Mouse (Mus musculus) left cerebral cortex, postnatal 14 days (tissue): ENCODE data around the gene Tmem101. TPM values are rescaled to one million over a fixed set of nuclear protein-coding genes. Genes with fewer than 3 reads are reported as not detected.
"Not testable (repeated sequence)": the region's sequence is repeated elsewhere in the genome, so short reads cannot be mapped to it uniquely, and the experiment has no call there.

Source experiments
- DNase-seq, 2 experiments: peaks; one replicate each; pipeline ENCODE4 v3.0.0; 2021 to 2022; ENCODE audit warnings: low spot score in 2 of 2, mixed read lengths in 1 of 2
- intact Hi-C: fragments of 180-260 bp; cut with DNase I; formaldehyde crosslinking; loops from one replicate; pipeline ENCODE4 v1.15.1; 2025
- total RNA-seq, 2 experiments: library from RNA; stranded (reverse); gene quantifications; 2 replicates each; pipeline ENCODE4 v1.2.3; 2021

Tmem101 gene
- total RNA-seq, 2 experiments from 2014 or later = 27.0 to 30.3 TPM

DNA sequence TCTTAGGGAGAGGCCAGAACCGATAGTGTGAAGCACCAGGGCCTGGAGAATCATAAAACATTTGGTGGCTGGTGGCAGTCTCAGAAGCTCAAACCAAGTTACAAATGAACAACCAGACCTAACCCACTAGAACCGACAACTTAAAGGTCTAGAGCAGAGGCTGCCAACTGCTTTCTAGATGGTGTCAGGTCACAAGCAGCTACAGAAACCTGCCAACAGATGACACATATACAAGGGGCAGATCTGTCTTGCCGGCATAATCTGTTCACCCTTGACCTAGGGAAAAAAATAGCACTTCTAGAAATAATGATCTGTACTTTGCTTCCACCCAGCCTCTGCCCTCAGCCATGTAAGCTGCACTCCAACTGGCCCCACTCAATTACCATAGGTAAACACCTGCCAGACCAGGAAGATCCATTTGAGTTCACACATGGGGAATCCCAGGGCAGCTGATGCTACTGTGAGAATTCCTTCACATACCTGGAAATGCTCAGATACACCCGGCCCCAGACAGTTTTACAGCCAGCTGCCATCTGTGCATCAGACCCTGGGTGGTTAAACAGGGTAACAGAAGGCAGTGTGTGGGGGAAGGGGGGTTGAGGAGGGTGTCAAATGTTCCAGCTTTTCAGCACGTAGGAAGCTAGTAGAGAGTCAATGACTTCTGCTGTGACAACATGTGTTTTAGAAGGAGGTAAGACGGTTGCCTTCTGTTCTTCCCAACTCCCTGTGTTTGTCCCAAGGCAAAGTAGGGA is 9.9 kb upstream of the Tmem101 start:
- peak in 1 of 2 experiments; percentile 42 for DNase-seq
- intact Hi-C loops = no loop called here

DNA sequence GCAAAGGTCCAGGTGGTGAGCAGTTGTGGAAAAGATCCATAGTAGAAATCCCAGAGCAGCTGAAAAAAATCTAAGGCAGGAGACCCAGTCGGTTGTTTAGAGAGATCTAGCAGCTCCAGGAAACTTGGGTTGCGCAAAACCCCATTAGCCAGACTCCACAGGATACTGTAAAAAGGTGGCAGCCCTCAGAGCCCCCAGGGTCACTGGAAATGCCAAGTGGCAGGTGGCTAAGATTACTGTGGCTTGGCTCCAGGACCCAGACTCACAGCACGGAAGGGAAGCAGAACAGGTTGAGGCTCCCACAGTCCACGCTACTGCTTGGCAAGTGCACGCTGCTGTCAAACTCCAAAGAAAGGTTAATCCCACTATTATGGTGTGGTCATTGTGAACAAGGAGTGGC is 3.6 kb upstream of the Tmem101 start:
- intact Hi-C loops = loop anchor here (5.0 kb wide), 2 partner anchors 63 to 108 kb away; partner anchors contain the start of gene Asb16
- no peak for DNase-seq

DNA sequence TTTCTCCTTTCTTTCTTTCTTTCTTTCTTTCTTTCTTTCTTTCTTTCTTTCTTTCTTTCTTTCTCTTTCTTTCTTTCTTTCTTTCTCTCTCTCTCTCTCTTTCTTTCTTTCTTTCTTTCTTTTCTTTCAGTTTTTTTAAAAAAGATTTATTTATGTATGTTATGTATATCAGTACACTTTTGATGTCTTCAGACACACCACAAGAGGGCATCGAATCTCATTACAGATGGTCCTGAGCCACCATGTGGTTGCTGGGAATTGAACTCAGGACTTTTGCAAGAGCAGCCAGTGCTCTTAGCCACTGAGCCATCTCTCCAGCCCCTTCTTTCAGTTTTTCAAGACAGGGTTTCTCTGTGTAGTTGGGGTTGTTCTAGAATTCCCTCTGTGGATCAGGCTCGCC is 1.8 kb upstream of the Tmem101 start:
- DNase-seq = not testable (repeated sequence)
- intact Hi-C loops = loop anchor here (5.0 kb wide), 2 partner anchors 64 to 109 kb away; partner anchors contain the start of gene Asb16

DNA sequence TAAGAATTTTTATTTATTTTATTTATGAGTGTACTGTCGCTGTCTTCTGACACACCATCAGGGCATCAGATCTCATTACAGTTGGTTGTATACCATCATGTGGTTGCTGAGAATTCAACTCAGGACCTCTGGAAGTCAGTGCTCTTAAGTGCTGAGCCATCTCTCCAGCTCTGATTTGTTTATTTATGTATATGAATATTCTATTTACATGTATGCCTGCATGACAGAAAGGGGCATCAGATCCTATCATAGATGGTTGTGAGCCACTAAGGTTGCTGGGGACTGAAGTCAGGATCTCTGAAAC is 534 bp upstream of the Tmem101 start:
- no peak for DNase-seq
- intact Hi-C loops = loop anchor here (5.0 kb wide), 2 partner anchors 66 to 111 kb away; partner anchors contain the start of gene Asb16

DNA sequence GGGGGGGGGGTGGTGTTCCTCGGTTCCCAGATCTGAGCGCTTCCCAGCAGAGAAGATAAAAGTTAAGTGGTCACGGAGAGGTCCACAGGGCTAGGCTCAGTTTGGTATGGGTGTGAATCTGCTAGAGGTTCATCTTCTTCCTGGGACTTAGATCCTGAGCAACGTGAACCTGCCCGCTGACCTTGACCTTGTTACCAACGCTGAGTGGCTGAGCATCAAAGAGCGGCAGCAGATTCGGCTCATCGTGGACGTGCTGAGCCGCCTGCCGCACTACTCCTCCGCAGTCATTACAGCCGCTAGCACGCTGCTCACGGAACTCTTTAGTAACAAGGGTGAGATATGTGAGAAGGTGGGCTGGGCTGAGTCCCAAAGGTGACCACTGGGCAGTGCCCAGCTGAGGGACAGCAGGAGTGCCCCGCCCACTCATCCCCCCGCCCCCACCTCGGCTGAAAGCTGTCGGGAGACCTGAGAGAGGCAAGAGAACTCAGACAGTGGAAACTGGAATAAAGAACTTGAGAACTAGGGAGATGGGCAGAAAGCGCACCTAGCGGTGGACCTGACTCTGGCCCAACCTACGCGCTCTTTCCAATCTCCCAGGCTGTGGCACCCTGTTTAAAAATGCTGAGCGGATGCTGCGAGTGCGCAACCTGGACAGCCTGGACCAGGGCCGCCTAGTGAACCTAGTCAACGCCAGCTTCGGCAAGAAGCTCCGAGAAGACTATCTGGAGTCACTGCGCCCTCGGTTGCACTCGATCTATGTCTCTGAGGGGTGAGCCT is 8.8 kb downstream of the Tmem101 start:
- intact Hi-C loops = no loop called here

DNA sequence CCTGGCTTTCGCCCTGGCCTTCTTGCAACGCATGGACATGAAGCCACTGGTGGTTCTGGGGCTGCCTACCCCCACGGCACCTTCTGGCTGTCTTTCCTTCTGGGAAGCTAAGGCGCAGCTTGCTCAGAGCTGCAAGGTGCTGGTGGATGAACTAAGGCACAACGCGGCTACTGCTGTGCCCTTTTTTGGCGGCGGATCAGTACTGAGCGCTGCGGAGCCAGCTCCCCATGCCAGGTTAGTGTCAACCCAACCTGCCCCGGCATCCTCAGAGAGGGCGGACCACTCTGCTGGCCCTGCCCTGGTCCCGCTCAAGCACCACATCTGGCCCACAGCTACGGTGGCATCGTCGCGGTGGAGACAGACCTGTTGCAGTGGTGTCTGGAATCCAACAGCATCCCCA is 9.7 kb downstream of the Tmem101 start:
- DNase-seq = no peak
- intact Hi-C loops = no loop called here

More for the DNA sequence above, 8.8 kb downstream of the Tmem101 start:
- no peak for DNase-seq

DNA sequence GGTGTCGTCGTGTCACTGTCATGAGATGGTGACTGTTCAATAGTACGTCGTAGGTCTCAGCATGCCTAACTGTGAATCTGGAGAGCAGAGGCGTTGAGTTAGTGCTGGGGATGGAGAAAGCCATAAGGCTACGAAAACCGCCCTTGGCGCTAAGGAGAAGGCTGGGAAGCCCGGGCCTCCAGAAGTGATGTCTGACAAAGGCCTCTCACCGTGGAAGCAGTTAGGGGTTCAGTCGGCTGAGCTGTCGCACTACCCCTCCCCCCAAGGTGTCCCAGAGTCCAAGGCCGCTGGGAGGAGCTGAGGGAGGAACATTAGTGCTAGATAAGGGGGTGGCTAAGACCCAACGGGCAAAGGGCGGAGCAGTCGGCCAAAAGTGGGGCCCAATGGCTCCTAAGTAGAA is 10.2 kb downstream of the Tmem101 start:
- no peak for DNase-seq
- intact Hi-C loops = no loop called here

DNA sequence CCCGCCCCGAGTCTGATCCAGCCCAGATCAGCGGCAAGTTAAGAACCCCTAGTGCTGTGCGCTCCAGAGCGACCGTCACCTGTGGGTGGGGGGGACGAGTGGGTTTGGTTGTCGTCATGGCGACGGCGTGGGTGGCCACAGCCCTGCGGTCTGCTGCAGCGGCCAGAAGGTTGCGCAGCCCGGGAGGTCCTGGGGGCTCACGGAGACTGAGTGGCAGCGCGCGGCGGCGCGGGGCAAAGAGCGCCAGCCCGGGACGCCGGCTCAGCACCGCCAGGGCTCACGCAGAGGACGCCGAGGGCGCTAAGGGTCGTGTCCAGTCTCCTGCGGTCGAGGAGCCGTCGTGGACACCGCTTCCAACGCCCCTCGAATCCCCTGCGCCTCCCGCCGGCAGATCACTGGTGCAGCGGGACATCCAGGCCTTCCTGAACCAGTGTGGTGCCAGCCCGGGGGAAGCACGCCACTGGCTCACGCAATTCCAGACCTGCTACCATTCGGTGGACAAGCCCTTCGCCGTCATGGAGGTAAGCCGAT is 10.7 kb downstream of the Tmem101 start, which contains the start of gene Nags:
Gene Nags (plus strand): TSS at position 43 of the 531 bp plus-strand sequence.
- intact Hi-C loops = no loop called here
- DNase-seq = no peak

DNA sequence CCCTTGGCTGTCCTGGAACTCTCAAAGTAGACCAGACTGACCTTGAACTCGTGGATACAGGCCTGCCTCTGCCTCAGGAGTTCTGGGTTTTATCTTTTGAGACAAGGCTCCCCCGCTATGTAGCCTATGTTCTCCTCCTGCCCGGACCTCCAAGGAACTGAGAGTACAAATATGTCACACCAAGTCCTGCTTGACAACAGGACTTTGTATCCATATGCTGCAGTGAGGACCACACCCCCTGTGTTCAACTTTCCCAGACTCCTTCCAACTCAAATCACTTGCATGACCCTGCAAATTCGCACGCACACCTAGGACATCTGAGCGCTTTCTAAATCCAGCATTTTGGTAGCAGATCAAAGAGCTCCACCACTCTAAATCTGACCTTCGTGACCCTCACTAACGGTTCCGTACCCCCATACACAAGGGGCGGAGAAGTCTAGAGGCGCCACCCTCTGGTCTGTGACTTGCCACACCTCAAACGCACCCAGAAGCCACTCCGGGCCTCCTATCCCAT is 11.2 kb downstream of the Tmem101 start:
- DNase-seq = no peak
- intact Hi-C loops = no loop called here

DNA sequence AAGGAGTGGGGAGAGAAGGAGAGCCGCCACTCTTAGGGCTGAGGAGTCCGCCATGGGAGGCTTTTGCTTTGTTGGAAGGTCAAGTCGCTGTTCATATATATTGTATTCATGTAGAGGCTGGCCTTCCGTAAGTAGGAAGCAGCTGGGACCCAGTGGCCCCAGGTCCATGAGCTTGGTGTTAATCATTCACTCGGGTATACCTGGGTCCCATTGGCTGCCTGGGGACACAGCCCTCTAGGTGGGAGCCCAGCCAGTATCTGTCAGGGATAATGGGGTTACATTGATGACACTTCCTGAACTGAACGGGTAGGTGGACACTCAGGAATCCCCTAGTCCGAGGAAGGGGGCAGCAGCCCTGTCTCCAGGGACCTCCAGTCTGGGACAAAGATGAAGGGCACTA is 13.8 kb downstream of the Tmem101 start:
- intact Hi-C loops = no loop called here
- no peak for DNase-seq

DNA sequence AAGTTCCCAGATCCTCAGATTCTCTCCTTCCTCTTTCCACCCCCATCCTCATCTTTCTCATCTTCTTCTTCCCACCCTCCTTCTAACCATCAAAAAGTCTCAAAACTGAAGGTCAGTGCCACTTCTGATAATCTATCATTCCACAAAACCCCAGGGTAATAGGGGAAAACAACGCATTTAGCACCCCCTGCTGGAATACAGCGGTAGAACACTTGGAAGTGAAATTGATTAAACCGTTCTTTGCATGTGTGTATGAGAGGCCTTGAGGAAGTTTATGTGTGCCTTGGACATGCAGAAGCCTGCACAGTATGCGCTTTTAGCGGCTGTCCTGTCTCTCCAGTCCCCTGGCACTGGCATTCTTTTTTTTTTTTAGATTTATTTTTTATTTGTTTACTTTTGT is 15.7 kb downstream of the Tmem101 start:
- DNase-seq = peak; percentile 51 to 77
- intact Hi-C loops = no loop called here

DNA sequence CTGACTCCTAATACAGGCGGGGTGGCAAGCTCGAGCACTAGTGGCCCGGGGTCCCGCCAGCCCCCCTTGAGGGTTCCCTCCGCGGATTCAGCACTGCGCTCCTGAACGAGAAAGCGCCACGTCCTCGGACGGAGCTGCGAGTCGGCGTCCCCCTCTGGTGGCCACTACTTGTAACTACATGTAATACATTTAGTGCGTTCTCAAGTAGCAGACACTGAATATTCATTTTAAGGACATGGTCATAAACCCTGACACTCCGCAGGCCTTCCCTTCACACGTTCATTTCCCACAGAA is 17.8 kb downstream of the Tmem101 start:
- DNase-seq = peak; percentile 62 to 79
- intact Hi-C loops = loop anchor here (2.0 to 5.0 kb wide), 4 partner anchors 36 to 152 kb away; partner anchors contain the start of genes Cd300lg and Dusp3

DNA sequence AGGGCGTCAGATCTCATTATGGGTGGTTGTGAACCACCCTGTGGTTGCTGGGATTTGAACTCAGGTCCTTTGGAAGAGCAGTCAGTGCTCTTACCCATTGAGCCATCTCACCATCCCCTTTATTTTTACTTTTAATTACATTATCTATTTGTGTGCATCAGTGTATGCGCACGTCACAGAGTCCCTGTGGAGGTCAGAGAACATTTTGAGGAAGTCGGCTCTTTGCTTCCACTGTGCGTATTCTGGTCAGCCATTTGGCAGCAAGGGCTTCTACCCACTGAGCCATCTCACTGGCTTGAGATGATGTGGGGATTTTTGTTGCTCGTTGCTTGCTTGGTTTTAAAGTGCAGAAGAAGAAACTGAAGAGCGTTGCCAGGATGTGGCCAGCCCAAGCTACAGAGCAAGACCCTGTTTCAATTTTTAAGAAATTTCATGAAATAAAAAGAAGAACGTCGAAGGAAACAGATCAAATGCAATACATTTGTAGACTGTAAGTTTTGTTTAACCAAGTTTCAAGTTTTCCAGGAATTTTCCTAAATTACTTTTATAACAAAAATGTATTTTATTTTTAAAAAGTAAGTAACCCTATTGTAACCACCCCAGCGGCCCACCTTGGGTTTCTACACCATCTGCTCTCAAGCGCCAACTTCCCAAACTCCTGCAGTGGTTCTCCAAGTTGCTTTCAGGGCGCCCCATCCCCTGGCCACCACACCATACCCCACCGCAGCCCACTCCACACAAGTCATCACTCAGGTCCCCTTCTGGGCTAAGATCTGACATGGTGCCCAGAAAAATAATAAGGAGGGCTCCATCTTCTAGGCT is 18.4 kb downstream of the Tmem101 start:
- DNase-seq = no peak
- intact Hi-C loops = loop anchor here (2.0 to 5.0 kb wide), 4 partner anchors 35 to 151 kb away; partner anchors contain the start of genes Cd300lg and Dusp3

DNA sequence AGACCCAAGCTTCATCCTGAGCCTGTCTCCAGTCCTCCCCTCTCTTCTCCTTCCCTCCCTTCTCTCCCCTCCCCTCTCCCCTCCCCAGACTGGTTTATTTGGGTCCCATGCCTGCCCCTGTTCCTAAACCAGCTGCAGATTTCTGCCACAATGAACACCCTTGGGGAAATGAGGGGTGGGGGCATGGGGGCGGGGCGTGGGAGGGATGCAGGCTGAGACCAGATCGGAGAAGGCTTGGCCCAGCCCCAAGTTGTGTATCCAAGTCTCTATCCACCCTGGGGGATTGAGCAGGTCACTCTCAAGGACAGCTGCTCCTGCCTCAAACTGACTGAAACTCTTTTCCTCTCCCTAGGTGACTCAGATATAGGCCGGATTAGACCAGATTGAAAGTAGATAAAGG is 21.7 kb downstream of the Tmem101 start:
- no peak for DNase-seq
- intact Hi-C loops = no loop called here

DNA sequence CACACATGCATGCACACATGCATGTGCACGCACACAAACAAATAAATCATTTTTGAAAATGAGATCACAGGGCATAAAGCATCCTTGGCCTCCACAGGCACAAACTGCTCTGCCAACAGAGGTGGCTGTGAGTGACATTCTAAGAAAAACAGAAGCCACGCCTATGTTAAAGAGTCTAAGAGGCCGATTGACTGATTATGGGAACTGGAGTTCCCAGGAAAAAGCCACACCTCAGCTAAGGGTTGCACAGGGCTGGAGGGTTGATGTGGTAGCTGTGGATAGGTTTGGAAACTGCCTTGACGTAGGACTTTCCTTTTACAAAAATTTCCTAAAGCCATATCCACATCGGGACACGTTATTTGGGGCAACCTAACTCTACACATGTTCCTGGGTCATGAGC is 38.8 kb downstream of the Tmem101 start:
- no peak for DNase-seq
- intact Hi-C loops = no loop called here

DNA sequence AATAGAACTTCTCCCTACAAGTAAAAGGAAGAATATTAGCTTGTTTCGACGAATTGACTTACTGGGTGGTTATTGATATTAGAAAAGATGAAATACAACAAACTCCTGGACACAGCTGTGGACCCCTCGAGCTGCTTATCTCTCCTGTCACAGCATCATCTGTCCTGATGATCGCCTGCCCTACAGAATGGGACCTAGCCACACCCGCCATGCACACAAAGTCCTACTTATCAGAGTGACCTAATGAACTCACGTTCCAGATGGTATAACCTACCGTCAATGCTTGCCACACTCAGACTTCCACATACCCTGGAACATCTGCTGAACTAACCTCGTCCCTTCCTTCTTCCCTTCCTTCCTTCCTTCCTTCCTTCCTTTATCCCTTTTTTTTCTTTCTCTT is 40.0 kb downstream of the Tmem101 start:
- intact Hi-C loops = no loop called here
- no peak for DNase-seq

DNA sequence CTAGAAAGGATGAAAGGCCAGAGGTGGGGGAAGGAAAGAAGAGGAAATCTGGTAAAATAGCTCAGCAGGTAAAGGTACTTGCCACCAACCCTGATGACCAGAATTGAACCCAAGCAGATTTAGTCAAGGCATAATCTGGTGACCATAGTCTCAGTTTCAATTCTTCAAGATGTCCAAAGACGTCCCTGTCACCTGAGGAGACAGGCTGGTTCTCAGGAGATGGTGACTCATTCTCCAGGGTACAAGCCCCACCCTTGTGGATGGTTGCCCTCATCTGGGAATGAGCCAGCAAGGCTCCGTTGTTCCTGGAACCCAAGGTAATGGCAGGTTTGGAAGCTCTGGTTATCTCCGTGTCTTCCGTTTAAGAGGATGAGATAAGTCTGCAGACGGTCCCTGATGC is 44.6 kb downstream of the Tmem101 start:
- DNase-seq = no peak
- intact Hi-C loops = no loop called here

DNA sequence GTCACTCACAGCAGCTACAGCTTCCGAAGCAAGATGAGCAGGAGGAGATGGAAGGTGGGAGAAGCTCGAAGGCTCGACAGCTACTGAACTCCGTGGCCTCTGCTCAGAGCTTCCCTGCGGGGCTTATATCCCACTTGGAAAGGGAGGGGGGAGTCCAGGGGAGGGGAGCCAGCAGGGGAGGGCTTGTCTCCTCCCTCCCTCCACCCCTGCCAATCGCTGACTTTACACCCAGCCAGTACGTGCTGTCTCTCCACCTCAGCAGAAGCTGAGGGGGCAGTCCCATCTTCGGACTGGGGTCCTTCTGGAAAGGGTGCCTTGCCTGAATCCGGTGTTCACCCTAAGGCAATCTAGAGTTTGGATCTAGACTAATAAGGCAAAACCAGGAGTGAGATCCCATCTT is 48.5 kb downstream of the Tmem101 start, which contains the start of gene Pyy:
Gene Pyy (minus strand): TSS at position 101 of the 400 bp plus-strand sequence.
- intact Hi-C loops = no loop called here
- DNase-seq = no peak

DNA sequence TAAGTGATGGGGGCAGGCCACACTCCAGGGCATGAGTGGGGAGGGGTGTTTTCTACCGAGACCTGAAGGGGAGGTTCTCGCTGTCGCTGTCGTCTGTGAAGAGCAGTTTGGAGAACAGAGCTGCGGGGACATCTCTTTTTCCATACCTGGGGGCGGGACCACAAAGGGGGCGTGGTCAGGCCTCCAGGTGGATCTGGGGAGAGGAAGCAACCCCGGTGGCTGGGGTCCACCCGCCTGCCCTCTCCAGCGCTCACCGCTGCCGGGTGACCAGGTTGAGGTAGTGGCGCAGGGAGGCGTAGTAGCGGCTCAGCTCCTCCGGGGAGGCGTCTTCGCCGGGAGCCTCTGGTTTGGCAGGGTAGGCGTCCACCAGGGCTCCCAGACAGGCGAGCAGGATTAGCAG is 49.3 kb downstream of the Tmem101 start:
- no peak for DNase-seq
- intact Hi-C loops = no loop called here
